Mouse (Mus musculus) CD4-positive, CD25-positive, alpha-beta regulatory T cell, adult 2 months (primary cell): ENCODE measurements around the gene Mybpc2.

ENCODE experiments used
- DNase-seq: peaks from one replicate; pipeline ENCODE4 v3.0.0-alpha.2; 2012; ENCODE audit warnings: low read depth, low spot score

The Mybpc2 gene

DNA sequence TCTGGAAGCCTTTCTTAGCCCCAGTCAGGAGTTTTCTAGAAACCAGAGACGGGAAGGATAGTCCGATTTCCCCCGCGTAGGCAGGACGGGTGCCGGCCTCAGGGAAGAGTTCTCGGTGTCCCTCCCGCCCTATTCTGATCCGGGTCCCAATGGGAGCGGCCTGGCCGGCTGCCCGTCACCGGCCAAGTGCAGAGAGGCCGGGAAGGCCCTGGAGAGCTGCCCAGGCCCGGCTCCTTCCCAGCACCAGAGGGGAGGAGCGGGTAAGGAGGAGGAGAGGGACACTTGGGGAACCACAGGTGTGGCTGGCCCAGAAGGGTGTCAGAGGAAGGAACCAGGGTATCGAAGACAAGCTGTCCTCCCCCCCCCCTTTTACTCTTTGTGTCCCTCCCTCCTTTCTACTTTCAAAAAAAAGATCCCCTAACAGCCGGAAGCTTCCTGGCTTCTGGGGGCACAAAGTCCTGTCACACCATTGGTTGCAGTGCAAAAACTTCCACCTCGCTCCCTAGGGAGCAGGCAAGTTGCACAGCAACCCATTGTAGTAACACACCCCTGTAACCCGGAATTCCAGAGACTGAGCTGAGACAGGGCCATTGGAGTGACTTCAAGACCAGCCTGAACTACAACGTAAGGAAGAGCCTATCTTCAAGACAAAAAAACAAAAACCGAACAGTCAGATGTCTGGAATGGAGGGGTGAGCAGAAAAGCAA lies 823 bp upstream of the Mybpc2 start:
- DNase-seq = no peak

DNA sequence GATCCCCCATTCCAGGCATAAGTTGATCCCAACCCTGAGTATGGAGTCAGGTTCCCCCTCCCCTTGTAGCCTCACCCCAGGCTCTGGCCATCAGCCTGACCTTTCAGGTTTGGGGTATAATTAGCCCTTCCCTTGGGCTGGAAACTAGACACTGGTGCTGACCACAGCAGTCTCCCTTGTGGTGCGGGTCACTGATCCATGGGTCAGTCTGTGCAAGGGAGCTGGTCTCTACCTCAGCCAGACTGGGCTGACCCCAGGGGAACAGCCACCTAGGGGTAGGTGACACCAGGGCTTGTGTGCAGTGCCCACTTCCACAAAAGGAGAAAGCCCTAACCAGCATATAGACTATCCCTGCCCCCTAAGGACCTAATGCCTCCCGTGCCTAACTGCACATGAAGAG lies 1.4 kb downstream of the Mybpc2 start:
- no peak for DNase-seq

DNA sequence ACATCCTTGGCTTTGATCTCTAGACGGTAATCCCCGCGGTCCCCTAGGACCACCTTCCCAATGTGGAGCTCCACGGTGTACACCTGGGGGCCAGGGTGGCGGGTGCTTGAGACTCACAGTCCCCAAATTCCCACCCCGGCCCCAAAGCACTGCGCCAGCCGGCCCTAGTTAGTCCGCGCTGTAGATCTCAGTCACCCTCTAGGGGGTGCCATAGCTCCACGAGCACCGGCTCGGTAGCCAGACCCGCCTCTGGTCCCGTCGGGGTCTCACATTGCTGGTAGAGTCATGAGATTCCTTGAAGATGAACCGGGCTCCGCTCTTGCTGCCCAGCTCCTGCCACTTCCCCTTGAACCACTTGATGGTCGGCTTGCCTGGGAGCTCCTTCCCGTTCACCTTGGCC lies 2.7 kb downstream of the Mybpc2 start:
- peak; percentile 71 for DNase-seq

DNA sequence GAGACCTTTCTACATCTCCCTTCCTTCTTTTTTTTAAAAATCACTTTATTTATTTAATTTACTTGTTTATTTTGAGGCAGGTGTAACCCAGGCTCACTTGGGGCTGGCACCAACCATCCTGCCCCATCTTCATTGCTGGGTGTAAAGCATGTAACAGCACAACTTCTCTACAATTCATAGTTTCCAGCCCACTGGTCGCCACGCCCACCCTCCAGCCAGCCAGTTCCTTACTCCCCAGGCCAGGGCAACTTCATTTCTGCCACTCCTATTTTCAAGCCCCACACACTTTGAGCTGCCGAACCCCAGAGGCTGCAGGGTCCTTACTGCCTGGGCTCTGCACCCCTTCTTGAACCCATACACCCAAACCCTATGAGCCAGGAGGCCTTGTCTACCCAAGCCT lies 3.5 kb downstream of the Mybpc2 start:
- DNase-seq = no peak

DNA sequence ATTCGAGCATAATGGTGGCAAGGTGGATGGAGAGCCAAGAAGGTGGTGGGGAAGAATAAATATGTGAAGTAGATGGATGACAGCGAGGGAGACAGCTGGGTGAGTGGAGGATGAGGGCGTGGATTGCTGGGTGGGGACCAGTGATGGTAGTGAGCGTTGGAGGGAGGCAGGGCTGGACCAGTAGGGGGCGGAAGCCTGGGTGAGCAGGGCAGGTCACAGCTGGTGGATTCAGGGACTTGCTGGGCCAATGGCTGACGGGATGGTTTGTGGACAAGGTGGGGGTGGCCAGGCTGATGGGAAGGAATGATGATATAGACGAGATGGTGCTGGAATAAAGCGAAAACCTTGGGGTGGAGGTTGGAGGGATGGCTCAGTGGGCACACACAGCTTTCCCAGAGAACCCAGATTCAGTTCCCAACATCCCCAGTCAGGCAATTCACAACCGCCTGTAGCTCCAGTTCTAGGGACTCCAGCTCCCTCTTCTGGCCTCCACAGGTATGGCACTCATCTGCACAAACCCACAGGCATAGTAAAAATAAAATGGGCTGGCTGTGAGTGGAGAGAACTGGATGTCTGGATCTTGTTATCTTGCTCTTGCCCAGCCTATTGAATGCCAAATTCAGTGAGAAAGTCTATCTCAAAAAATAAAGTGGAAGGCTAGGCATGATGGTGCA lies 5.1 kb downstream of the Mybpc2 start:
- peak; percentile 40 for DNase-seq

DNA sequence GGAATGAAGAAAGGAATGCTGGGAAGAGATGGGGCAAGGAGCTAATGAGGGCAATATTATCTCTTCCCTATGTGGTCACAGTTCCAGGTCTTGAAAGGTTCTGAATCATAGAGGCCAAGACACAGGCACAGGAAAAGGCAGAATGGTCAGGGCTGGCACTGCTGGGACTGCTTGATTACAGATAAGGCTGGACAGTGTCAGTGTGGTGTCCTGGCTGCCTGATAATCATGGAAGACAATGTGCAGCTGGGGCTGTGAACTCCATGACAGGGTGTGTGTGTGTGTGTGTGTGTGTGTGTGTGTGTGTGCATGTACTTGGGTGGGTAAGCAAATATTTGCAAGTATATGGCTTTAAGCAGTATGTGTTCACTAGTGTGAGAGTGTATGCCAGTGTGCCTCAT lies 17.0 kb downstream of the Mybpc2 start:
- no peak for DNase-seq

DNA sequence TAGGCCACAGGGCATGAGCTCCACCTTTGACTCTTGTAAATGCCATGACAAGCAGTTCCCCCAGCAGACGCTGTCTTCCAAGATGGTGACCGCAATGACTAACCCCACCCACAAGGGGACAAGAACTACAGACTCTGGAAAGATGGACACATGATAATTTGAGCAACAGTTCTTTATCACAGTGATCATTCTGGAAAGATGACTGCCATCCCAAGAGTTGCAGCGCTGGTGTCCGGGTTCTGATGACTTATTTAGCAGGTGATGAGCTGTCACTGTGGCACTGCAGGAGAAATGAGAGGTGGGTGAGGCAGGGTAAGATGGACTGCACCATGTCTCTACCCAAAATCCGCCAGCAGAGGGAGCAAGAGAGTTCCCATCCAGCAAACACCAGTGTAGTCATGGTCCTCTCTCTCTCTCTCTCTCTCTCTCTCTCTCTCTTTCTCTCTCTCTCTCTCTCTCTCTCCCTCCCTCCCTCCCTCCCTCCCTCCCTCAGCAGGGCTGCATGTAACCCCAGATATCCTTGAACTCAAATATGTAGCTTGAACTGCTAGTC lies 22.8 kb downstream of the Mybpc2 start:
- peak; percentile 90 for DNase-seq

DNA sequence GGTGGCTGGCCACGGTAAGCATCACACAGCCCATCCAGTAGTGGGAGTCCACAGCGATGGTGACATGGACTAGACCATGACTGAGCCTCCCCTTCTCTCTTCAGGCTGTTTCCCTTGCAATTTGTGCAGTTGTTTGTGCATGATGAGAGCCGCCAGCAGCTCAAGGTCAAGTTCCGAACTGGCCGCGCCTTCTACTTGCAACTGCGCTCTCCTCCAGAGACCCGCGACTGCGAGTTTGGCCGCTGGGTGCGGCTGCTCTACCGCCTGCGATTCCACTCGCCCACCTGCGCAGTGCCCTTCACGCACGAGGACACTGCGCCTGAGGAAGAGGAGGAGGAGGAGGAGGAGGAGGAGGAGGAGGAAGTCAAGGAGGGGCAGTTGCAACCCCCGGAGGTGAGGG lies 24.4 kb downstream of the Mybpc2 start:
- DNase-seq = no peak

DNA sequence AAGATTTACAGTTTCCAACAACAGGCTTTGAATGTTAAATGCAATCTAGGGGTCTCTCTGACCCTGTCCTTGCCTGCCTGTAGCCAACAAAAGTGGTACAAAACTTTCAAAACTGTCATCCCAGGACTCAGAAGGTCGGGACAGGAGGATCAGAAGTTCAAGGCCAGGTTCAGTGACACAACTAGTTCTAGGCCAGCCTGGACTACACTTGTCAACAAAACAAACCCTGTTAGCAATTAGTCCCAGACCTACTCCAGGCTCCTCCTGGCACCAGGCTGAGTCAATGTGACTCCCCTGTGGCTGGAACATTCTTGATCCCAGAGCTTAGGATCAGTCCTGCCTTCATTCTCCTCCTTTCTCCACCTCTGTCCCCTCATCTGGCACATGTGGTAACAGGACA lies 25.5 kb downstream of the Mybpc2 start:
- DNase-seq = no peak

DNA sequence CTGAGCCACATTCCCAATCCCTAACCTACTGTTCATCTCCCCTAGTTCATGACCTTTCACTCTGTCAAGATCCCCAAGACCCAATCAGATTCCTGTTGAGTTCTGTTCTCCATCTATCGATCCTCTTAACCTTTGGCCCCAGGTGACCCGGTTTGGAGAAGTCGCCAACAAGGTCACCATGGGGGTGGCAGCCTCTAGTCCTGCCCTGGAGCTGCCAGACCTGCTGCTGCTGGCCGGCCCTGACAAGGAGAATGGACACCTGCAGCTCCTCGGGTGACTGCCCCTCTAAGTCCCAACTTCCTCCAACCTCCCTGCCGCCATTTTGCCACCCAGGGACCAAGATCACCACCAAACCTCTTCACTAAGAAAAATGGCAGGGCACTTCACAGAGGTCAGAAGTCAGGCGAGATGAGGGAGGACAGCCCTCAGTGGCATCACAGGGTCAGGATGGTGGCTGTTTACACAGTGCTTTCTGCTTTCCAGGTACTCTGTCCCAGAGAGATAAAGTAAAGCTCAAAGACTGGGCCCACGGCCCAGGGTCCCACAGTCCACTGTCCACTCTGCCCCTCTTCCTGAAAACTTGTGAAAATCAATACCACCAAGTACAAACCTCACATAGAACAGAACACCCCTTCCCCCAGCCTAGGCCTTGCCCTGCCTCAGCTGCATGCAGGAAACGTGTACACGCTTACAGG lies 26.9 kb downstream of the Mybpc2 start:
- DNase-seq = no peak

DNA sequence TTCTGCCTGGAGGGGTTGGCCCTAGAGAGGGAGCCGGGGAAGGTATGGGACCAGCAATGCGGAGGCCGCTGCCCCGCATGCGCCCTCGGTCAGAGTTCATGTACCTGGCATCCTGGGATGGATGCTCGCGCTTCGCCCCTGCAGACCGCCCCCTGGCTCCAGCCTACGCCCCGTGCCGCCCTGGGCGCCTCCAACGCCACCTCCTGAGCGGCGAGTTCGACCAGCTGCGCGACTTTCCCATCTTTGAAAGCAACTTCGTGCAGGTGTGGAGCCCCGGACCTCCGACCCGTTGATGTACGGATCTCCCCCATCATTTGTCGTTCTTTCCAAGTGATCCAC lies 27.7 kb downstream of the Mybpc2 start:
- no peak for DNase-seq

DNA sequence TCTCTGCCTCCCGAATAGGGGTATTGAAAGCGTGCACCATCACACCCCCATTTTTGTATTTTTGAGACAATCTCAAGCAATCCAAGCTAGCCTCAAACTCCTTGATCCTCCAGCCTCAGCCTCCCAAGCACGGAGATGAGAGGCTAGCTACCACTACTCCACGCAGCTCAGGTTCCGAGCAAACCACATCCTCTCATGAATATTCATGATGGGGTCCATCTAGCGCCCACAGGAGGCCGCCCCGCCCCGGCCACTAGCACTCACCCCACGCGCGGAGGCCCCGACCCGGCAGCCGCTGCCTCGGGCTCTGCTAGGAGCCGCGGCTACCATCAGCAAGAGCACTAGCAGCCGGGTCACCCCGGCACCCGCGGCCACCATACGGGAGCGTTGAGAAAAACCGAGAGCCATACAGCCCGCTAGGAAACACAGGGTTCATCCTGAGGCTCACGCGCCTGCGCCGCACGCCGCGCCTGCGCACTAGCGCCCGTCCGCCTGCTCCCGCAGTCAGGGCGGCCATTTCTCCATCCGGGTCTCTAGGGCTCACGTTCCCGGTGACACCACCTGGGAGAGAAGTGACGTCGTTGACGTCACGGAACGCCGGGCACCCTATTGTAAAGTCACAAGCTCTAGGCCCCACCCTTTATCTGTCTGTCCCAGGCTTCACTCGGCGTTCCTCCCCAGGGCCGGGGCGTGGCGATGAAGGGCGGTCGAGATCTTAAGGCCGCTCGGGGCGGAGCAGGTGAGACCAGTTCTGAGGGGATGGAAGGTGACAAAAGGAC lies 28.3 kb downstream of the Mybpc2 start, which contains the start of the genes Emc10 and Fam71e1:
TSS of gene Emc10 (minus strand) at position 538 of the 779 bp plus-strand sequence.
TSS of gene Fam71e1 (plus strand) at position 590 of the 779 bp plus-strand sequence.
- peak; percentile 100 for DNase-seq

DNA sequence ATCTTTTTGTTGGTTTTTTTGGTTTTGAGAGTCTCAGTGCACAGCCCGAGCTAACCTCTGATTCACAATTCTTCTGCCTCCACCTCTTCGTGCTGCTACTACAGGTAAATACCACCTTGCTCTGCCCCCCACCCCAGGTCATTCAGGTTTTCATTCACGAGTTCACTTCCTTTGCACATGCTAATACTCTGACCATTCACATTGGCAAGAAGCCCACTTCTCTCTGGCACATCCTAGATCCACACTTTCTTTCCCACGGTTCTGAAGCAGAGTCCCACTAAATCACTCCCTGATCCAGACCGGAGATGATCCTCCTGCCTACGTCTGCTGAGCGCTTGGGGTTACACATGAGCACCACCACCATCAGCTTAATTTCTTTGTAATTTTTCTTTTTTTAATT lies 29.4 kb downstream of the Mybpc2 start:
- no peak for DNase-seq

DNA sequence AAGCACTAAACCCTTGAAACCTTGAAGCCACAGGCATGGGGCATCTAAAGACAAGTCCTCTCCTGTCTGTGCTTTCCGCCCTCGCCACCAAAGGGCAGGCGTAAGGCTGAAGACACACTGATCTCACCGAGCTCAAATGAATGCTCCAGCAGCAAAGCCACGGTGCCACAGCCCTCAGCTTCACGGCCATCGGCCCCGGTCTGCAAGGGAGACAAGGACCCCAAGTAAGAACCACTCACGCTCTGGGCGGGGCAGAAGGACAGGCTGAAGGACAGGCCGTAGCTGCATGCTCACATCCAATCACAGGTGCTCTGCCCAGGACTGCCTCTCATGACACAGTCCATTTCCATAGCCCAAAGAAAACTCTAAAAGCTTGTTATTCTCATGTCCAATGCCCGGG lies 29.8 kb downstream of the Mybpc2 start:
- no peak for DNase-seq

DNA sequence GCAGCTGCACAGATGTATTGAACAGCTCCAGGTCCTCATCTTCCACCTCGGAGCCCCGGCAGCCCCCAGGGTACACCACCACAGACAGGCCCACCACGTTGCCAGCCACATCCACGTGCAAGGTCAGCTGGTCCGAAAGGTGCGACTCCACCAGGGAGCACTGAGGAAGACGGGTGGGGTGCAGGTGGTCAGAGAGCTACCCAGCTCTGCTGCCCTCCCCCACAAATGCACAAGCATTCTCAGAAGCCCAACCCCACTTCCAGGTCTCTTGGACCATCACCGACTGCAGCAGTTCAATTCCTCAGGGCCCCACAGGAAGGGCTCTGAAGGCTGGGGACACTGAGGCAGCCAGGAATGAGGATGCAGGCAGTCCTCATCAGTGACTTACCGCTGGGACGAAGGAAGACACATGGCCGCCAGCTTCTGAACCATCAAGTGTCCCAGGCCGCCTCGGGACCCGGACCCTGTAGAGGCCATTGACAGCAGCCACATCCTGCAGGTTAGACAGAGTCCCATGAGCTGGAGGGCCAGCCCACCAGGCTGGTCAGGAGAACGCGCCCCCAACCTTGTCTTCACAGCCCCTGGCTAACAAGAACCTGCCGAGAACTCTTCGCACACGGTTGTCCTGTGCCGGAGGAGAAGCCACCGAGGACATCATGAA lies 32.2 kb downstream of the Mybpc2 start:
- no peak for DNase-seq

DNA sequence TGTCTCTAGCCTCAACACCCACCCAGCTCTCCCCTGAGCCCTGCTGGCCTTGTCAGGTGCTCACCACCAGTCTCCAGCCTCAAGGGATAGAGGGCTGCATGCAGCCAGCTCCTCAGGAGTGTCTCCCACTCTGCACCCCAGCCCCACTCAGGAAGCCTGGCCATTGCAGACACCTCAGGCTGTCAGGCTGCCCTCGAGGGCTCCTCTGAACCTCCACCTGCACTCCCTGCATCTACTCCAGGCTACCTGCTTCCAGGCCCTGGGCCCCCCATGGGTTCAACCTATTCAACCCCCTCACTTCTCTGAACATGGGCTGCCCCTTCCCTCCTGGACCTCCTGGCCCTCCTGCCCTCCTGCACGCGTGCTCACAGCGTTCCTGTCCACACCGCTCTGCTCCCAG lies 33.1 kb downstream of the Mybpc2 start:
- DNase-seq = no peak

DNA sequence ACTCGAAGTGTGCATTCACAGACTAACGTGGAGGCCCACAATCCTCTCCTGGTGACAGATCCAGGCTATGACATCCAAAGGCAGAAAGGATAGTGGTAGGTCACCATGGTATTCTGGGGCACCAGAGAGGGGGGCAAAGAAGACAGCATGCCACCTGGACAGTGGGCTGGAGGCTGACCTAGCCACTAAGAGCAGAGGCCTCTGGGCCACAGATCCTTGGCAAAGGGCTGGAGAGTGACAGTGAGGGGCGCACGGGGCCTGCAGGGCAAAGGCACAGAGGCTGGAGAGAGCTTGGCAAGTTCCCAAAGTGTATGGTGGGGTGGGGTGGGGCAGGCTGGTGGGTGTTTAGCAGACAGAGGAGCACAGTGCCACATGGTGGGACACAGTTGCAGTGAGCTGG lies 34.2 kb downstream of the Mybpc2 start:
- DNase-seq = no peak

DNA sequence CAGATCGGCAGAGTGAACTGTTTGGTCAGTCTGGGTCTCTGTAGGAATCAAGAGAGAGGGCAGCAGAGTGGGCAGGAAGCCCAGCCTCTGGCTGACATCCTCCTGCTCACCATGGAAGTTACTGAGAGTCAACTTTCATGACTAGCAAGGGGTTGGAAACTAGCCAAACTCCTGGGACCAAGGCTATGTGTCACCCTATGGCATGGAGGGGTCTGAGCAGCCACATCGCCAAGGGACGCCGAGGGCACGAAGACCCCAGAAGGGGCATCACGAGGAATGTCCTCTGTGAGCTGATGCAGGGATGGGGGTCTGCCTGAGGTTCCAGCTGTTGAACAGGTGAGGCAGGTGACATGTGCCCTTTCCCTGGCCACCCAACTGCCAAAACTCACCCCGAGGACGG lies 35.9 kb downstream of the Mybpc2 start:
- DNase-seq = no peak

DNA sequence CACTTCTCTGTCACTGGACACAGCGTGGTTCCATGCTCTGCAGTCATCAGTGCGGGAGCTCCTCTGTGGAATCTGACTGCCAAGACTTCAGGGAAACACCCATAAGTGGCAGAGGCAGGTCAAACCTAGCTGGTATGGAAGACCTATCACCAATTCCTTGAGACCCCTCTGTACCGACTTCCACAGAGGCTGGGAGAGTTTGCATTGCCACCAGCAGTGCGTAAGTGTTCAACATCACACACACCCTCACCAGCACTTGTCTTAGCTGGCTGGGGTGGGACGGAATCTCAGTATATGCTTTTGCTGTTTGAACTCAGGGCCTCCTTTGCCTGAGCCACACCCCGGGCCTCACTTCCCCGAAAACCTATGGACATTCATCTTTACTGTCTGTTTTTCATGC lies 36.5 kb downstream of the Mybpc2 start:
- DNase-seq = no peak

DNA sequence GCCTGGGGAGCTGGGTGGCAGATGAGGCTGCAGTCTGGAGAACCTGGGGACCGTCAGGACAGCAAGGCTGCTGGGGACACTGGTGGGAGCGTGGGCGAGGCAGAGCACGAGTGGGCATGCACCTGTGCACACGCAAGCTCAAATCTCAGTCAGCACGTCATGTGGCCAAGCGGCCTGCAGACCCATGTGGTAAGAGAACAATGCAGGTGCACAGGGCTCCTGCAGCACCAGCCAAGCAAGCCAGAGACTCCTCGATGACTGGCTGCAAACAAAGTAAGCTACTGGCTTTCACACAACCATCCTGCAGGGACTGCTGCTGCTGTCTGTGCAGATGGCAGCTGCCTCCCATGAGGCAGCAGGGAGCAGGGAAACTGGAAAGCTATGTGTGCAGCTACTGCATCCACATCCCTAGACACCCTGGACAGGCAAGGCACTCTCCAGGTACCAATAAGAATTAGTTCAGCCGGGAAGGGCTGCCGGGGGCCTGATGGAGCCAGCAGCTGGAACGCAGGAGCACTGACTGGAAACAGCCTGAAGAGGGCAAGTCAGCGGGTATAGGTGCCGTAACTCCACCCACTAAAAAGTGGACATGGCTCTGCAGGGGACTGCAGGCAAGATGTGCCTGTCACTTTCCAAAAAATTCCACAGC lies 37.4 kb downstream of the Mybpc2 start:
- no peak for DNase-seq
